Mouse (Mus musculus): Measurements from ENCODE around the gene Castor1. TPM values are rescaled to one million over a fixed set of nuclear protein-coding genes. Genes with fewer than 3 reads are reported as not detected.

Castor1 gene
- polyA plus RNA-seq, 1 experiment from 2014 or later, result 4.2 TPM

DNA sequence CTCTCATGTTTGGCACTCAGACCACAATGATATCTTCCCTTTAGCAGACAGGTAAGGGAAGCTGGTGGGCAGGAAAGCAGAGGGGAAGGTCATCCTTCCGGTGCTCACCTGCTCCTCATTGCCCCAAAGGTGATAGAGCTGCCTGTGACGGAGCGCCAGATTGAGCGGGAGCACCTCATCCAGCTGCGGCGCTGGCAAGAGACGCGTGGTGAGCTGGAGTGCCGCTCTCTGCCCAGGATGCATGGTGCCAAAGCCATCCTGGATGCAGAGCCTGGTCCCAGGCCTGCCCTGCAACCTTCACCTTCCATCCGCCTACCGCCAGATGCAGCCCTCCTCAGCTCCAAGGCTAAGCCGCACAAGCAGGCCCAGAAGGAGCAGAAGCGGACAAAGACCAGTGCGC, 3.5 kb upstream of the Castor1 start:
- WGBS, result 95% methylated on average over 14 of the region's 14 CpGs
- ATAC-seq, result no peak
- peaks cover 7% of the 10 kb centered on the region; the same call in 1 of the 2 replicates for H3K4me1 ChIP-seq (ENCODE audit: control insufficient read depth, insufficient read depth, low read length)
- no peak overlapping the region for H3K4me2 ChIP-seq (ENCODE audit: low read length)
- no peak overlapping the region for H3K9ac ChIP-seq (ENCODE audit: low read depth, low read length)
- no peak overlapping the region for H3K4me3 ChIP-seq (ENCODE audit: low read depth, low read length)
- no peaks in the 10 kb centered on the region; the same call in 1 of the 2 replicates for H3K9me3 ChIP-seq (replicated peaks; ENCODE audit: control insufficient read depth, low read length, poor library complexity, severe bottlenecking)
- peaks cover 24% of the 10 kb centered on the region; the same call in 1 of the 2 replicates for H3K36me3 ChIP-seq (ENCODE audit: control insufficient read depth, insufficient read depth, low read length)
- no peak overlapping the region for H3K27ac ChIP-seq (ENCODE audit: low read length)
- H3K27me3 ChIP-seq (ENCODE audit: control insufficient read depth, insufficient read depth, low read depth, low read length), result peaks cover 14% of the 10 kb centered on the region

DNA sequence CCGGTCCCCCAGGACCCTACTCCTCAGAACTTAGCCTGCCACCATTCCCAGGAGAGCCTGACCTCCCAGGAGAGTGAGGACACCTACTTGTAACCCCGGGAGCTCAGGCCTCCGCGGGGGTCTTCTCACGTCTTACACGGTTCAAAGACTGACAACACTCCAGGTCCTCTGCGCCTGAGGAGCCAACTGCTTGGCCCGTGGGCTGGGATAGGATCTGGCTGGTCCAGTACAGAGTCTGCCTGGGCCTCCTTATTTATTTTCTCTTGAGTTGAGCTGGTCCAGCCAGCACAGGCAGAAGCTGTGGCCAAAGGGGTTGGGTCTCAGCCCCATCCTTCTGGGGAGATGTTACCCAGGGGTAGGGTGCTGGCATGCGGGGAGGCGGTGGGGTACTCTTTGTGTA, 3.0 kb upstream of the Castor1 start:
- H3K36me3 ChIP-seq (ENCODE audit: control insufficient read depth, insufficient read depth, low read length), result peaks cover 22% of the 10 kb centered on the region; the same call in 1 of the 2 replicates
- peaks cover 7% of the 10 kb centered on the region; the same call in 1 of the 2 replicates for H3K4me1 ChIP-seq (ENCODE audit: control insufficient read depth, insufficient read depth, low read length)
- H3K9me3 ChIP-seq (replicated peaks; ENCODE audit: control insufficient read depth, low read length, poor library complexity, severe bottlenecking), result no peaks in the 10 kb centered on the region; the same call in 1 of the 2 replicates
- H3K27me3 ChIP-seq (ENCODE audit: control insufficient read depth, insufficient read depth, low read depth, low read length), result peaks cover 14% of the 10 kb centered on the region
- no peak overlapping the region for H3K27ac ChIP-seq (ENCODE audit: low read length)
- no peak for ATAC-seq
- no peak overlapping the region for H3K4me2 ChIP-seq (ENCODE audit: low read length)
- WGBS, result 87% methylated on average over 10 of the region's 10 CpGs
- H3K4me3 ChIP-seq (ENCODE audit: low read depth, low read length), result no peak overlapping the region
- no peak overlapping the region for H3K9ac ChIP-seq (ENCODE audit: low read depth, low read length)

DNA sequence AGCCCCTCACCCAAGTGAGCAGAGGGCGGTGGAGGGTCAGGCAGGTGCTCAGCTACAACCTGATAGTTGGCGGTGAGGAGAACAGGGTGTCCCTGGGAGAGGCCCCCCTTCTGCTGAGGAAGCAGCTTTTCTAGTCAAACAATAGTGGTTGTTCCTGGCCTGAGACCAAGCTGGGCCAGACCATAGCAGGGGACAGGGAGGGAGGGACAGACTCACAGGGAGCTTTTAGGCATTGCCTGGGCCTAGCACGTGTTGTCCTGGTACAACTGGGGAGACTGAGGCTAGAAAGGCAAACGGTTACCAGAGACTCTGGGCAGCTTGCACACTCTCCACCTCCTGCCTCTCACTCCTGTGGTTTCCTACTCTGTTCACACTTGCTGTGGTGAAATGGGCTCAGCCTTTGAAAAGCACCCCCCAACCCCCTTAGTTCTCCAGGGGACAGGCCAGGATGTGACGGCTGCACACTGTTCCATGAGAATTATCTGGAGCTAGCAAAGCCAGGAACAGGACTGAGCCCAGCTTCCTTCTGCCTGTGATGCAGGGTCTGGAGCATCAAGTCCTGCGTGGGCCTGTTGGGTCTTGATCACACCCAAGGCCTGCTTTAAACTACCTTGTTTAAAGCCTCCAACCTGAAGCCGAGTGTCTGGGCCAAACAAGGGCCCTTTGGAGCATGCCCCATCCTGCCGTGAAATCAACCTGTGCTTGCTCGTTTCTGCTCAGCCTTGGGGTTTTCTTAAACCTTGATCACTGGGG, 1.6 kb upstream of the Castor1 start:
- Histone ChIP-seq H3K4me3 (ENCODE audit: low read depth, low read length) (no peak overlapping the region), H3K4me1 (ENCODE audit: control insufficient read depth, insufficient read depth, low read length) (peaks cover 7% of the 10 kb centered on the region; the same call in 1 of the 2 replicates), H3K4me2 (ENCODE audit: low read length) (no peak overlapping the region), H3K9me3 (replicated peaks; ENCODE audit: control insufficient read depth, low read length, poor library complexity, severe bottlenecking) (no peaks in the 10 kb centered on the region; the same call in 1 of the 2 replicates), H3K9ac (ENCODE audit: low read depth, low read length) (no peak overlapping the region), H3K27ac (ENCODE audit: low read length) (no peak overlapping the region), H3K27me3 (ENCODE audit: control insufficient read depth, insufficient read depth, low read depth, low read length) (peaks cover 14% of the 10 kb centered on the region), H3K36me3 (ENCODE audit: control insufficient read depth, insufficient read depth, low read length) (peaks cover 20% of the 10 kb centered on the region; the same call in 1 of the 2 replicates)
- 78% methylated on average over 9 of the region's 9 CpGs for WGBS
- no peak for ATAC-seq

DNA sequence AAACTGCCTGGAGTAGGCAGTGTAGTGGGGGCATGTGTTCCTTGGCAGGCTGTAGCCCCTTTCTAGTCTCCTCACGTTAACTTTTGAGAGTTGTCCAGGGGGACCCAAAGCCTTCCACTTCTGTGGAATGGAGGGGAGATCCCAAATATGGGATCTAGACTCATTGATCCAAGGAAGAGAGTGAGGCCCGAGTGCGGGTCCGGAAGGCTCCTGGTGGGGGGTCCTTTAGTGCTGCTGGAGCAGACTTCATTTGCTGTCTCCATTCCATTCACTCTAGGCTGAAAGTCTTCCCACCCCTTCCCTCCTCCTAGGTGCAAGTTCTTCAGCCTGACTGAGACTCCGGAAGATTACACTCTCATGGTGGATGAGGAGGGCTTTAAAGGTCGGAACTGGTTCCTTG, 612 bp downstream of the Castor1 start:
- Histone ChIP-seq H3K4me3 (ENCODE audit: low read depth, low read length) (peak overlapping the region; percentile 41), H3K4me2 (ENCODE audit: low read length) (peak overlapping the region; percentile 79), H3K9me3 (replicated peaks; ENCODE audit: control insufficient read depth, low read length, poor library complexity, severe bottlenecking) (no peaks in the 10 kb centered on the region; the same call in 1 of the 2 replicates), H3K27ac (ENCODE audit: low read length) (no peak overlapping the region), H3K4me1 (ENCODE audit: control insufficient read depth, insufficient read depth, low read length) (peaks cover 7% of the 10 kb centered on the region; the same call in 1 of the 2 replicates), H3K36me3 (ENCODE audit: control insufficient read depth, insufficient read depth, low read length) (peaks cover 10% of the 10 kb centered on the region; the same call in 1 of the 2 replicates), H3K9ac (ENCODE audit: low read depth, low read length) (peak overlapping the region; percentile 55), H3K27me3 (ENCODE audit: control insufficient read depth, insufficient read depth, low read depth, low read length) (peaks cover 14% of the 10 kb centered on the region)
- WGBS, result 4% methylated on average over 6 of the region's 6 CpGs
- 0 out of 2 replicates have a peak, but pooled peaks have one; percentile 33 for ATAC-seq

DNA sequence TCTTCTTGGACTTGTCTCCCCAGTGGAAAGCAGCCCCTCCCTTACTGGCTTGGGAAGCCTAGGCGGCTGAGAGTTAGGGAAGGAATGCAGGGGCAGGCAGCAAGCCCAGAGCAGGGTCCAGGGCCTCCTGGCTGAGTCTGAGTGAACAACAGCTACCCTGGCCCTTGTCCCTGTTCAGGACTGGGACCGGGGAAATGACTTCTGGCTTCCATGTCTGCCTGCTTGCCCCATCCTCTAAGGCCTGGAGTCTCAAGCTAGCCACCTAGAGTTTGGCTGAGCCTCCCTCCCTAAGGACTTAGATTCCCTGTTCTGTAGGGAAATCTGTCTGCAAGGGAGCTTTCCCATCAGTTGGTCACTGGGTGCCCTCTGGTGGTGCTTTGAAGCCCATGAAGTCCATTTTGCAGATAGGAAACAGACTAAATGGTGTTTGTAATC, 1.3 kb downstream of the Castor1 start:
- Histone ChIP-seq H3K36me3 (ENCODE audit: control insufficient read depth, insufficient read depth, low read length) (peaks cover 6% of the 10 kb centered on the region; the same call in 1 of the 2 replicates), H3K9me3 (replicated peaks; ENCODE audit: control insufficient read depth, low read length, poor library complexity, severe bottlenecking) (no peaks in the 10 kb centered on the region; the same call in 1 of the 2 replicates), H3K4me3 (ENCODE audit: low read depth, low read length) (no peak overlapping the region), H3K9ac (ENCODE audit: low read depth, low read length) (no peak overlapping the region), H3K4me1 (ENCODE audit: control insufficient read depth, insufficient read depth, low read length) (peaks cover 7% of the 10 kb centered on the region; the same call in 1 of the 2 replicates), H3K27me3 (ENCODE audit: control insufficient read depth, insufficient read depth, low read depth, low read length) (peaks cover 14% of the 10 kb centered on the region), H3K4me2 (ENCODE audit: low read length) (no peak overlapping the region), H3K27ac (ENCODE audit: low read length) (no peak overlapping the region)
- no peak for ATAC-seq
- WGBS, result 15% methylated on average over 2 of the region's 2 CpGs

DNA sequence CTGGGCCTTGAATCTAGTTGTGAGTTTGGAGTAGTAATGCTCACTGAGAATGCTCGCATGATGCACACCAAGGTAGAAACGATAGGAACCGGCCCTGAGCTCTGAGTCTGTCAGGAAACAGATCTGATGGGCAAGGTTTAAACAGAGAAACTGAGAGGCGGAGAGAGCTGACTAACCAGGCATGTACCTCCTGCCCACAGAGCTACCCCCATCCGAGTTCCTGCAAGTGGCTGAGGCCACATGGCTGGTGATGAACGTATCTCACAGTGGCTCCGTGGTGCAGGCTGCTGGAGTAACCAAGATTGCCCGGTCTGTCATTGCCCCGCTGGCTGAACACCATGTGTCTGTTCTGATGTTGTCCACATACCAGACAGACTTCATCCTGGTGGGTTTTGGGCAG, 1.9 kb downstream of the Castor1 start:
- Histone ChIP-seq H3K9ac (ENCODE audit: low read depth, low read length) (no peak overlapping the region), H3K4me3 (ENCODE audit: low read depth, low read length) (no peak overlapping the region), H3K27ac (ENCODE audit: low read length) (no peak overlapping the region), H3K4me1 (ENCODE audit: control insufficient read depth, insufficient read depth, low read length) (peaks cover 7% of the 10 kb centered on the region; the same call in 1 of the 2 replicates), H3K27me3 (ENCODE audit: control insufficient read depth, insufficient read depth, low read depth, low read length) (peaks cover 14% of the 10 kb centered on the region), H3K9me3 (replicated peaks; ENCODE audit: control insufficient read depth, low read length, poor library complexity, severe bottlenecking) (no peaks in the 10 kb centered on the region; the same call in 1 of the 2 replicates), H3K4me2 (ENCODE audit: low read length) (no peak overlapping the region), H3K36me3 (ENCODE audit: control insufficient read depth, insufficient read depth, low read length) (peaks cover 4% of the 10 kb centered on the region; the same call in 1 of the 2 replicates)
- 67% methylated on average over 9 of the region's 9 CpGs for WGBS
- ATAC-seq, result no peak

DNA sequence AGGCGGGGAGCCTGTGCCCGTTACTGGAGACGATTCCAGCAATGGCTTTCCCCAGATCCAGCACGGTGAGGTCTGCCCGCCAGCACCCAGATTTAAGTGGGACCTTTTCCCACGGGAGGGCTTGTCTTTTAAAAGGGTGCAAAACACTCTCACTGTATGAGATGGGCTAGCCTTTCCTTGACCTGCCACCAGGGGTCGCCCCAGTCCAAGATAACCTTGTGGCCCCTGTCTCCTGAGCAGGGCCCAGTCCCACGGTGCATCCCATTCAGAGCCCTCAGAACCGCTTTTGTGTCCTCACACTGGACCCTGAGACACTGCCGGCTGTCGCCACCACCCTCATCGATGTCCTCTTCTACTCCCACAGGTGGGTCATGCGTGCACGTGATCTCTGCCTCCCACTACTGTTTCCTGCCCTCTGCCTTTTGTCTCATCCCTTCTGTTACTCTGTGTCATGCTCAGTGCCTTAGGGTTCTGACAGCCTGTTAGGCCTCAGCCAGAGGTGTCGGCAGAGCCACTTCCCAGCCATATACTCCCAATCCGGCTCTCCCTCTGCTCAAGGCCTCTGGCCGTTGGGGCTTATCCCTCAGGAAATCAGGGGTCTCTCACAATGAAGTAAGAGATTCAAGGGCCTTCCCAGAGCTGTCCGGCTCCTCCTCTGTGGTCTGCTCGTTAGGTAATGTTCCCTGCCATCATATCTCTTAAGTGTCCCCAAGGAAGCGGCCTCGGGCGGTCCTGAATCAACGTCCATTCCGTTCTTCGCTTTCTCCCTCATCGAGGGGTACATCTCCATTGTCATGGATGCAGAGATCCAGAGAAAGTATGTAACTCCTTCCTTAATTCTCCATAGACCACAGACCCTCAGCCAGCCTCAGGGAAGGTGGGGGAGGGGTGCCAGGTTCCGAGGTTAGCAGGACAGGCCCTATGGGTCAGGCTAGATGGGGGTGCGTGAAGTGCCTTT, 2.7 kb downstream of the Castor1 start:
- Histone ChIP-seq H3K27me3 (ENCODE audit: control insufficient read depth, insufficient read depth, low read depth, low read length) (peaks cover 14% of the 10 kb centered on the region), H3K4me2 (ENCODE audit: low read length) (no peak overlapping the region), H3K9ac (ENCODE audit: low read depth, low read length) (no peak overlapping the region), H3K4me3 (ENCODE audit: low read depth, low read length) (no peak overlapping the region), H3K36me3 (ENCODE audit: control insufficient read depth, insufficient read depth, low read length) (no peaks in the 10 kb centered on the region), H3K9me3 (replicated peaks; ENCODE audit: control insufficient read depth, low read length, poor library complexity, severe bottlenecking) (no peaks in the 10 kb centered on the region; the same call in 1 of the 2 replicates), H3K4me1 (ENCODE audit: control insufficient read depth, insufficient read depth, low read length) (peaks cover 7% of the 10 kb centered on the region; the same call in 1 of the 2 replicates), H3K27ac (ENCODE audit: low read length) (no peak overlapping the region)
- WGBS, result 46% methylated on average over 28 of the region's 28 CpGs
- no peak for ATAC-seq

DNA sequence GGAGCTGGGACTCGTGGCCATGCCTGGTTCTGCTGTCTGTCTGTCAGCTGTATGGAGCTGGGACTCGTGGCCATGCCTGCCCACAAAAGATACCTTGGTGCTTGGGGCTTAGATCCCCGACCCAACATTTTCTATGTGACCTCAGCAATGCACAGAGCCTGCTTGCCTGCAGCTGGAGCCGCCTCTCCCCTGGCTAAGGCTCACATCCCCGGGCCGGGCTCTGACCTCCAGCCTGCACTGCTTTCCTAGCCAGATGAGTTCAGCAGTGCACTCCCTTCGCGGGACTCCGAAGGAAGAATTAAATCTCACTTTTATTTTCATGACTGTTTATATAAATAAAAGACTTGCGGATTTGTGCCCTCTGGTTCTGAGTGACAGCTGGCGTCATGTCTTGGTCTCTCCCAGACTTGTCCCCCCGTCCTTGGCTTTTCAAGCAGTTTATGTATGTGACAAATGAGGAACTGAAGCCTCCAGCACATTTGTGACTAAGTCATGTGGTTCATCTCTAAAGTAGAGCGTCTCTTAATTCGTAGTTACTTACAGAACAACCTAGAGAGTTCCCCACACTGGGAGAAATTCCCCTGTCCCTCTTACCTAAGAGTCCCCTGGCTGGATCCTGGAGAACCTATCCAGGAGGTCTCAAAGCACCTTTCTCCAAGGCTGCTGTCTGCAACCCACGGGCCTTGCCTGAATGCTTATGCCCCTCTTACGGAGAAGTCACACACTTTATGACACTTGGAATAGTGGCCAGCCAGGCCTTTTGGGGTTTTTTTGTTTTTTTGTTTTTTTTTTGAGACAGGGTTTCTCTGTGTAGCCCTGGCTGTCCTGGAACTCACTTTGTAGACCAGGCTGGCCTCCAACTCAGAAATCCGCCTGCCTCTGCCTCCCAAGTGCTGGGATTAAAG, 4.3 kb downstream of the Castor1 start:
- Histone ChIP-seq H3K9ac (ENCODE audit: low read depth, low read length) (no peak overlapping the region), H3K36me3 (ENCODE audit: control insufficient read depth, insufficient read depth, low read length) (no peaks in the 10 kb centered on the region), H3K4me3 (ENCODE audit: low read depth, low read length) (no peak overlapping the region), H3K27me3 (ENCODE audit: control insufficient read depth, insufficient read depth, low read depth, low read length) (peaks cover 12% of the 10 kb centered on the region), H3K4me1 (ENCODE audit: control insufficient read depth, insufficient read depth, low read length) (peaks cover 7% of the 10 kb centered on the region; the same call in 1 of the 2 replicates), H3K9me3 (replicated peaks; ENCODE audit: control insufficient read depth, low read length, poor library complexity, severe bottlenecking) (no peaks in the 10 kb centered on the region; the same call in 1 of the 2 replicates), H3K4me2 (ENCODE audit: low read length) (no peak overlapping the region), H3K27ac (ENCODE audit: low read length) (no peak overlapping the region)
- ATAC-seq, result no peak
- WGBS, result 72% methylated on average over 17 of the region's 17 CpGs

Data from midbrain, embryonic 16.5 days (tissue).